Mouse (Mus musculus): ENCODE results near the gene Cxcl17. TPM values are rescaled to one million over a fixed set of nuclear protein-coding genes. Genes with fewer than 3 reads are reported as not detected.

Gene Cxcl17
- polyA plus RNA-seq, 1 experiment from 2014 or later: 0.59 TPM

- H3K4me1 ChIP-seq: peaks cover 22% of the 10 kb centered on the region; the same call in 1 of the 2 replicates
- H3K4me3 ChIP-seq: peak overlapping the region; percentile 38
- ATAC-seq (ENCODE audit: insufficient number of reproducible peaks, insufficient read depth, low FRiP score, low TSS enrichment): peak; percentile 71
- WGBS: 2% methylated on average over 41 of the region's 42 CpGs
- no peaks in the 10 kb centered on the region for H3K9me3 ChIP-seq
- peak overlapping the region; percentile 82 for H3K4me2 ChIP-seq (replicated peaks)
- peaks cover 8% of the 10 kb centered on the region; the same call in 1 of the 2 replicates for H3K27me3 ChIP-seq
- peak overlapping the region; percentile 60 for H3K9ac ChIP-seq
- H3K36me3 ChIP-seq: peaks cover 30% of the 10 kb centered on the region
- no peak overlapping the region for H3K27ac ChIP-seq
These were observed 32.9 kb downstream of the Cxcl17 start for GRCm38 (mm10) chr7:25379551-25380351.

- H3K27me3 ChIP-seq: peaks cover 8% of the 10 kb centered on the region; the same call in 1 of the 2 replicates
- no peak overlapping the region for H3K4me2 ChIP-seq (replicated peaks)
- H3K9ac ChIP-seq: no peak overlapping the region
- 81% methylated on average over 13 of the region's 13 CpGs for WGBS
- no peak for ATAC-seq (ENCODE audit: insufficient number of reproducible peaks, insufficient read depth, low FRiP score, low TSS enrichment)
- no peak overlapping the region for H3K4me3 ChIP-seq
- H3K4me1 ChIP-seq: peaks cover 22% of the 10 kb centered on the region; the same call in 1 of the 2 replicates
- H3K9me3 ChIP-seq: no peaks in the 10 kb centered on the region
- H3K27ac ChIP-seq: no peak overlapping the region
- peaks cover 17% of the 10 kb centered on the region for H3K36me3 ChIP-seq
These were observed 34.2 kb downstream of the Cxcl17 start for GRCm38 (mm10) chr7:25378181-25379100.

- peak overlapping the region; percentile 46 for H3K4me2 ChIP-seq (replicated peaks)
- H3K9me3 ChIP-seq: no peaks in the 10 kb centered on the region
- peak overlapping the region; percentile 29; the same call in 1 of the 2 replicates for H3K4me3 ChIP-seq
- ATAC-seq (ENCODE audit: insufficient number of reproducible peaks, insufficient read depth, low FRiP score, low TSS enrichment): no peak
- H3K9ac ChIP-seq: no peak overlapping the region
- no peak overlapping the region for H3K27ac ChIP-seq
- H3K36me3 ChIP-seq: peaks cover 7% of the 10 kb centered on the region; the same call in 1 of the 2 replicates
- peaks cover 8% of the 10 kb centered on the region; the same call in 1 of the 2 replicates for H3K27me3 ChIP-seq
- H3K4me1 ChIP-seq: peaks cover 22% of the 10 kb centered on the region; the same call in 1 of the 2 replicates
- 49% methylated on average over 8 of the region's 8 CpGs for WGBS
These were observed 35.5 kb downstream of the Cxcl17 start for GRCm38 (mm10) chr7:25377100-25377700.

- ATAC-seq (ENCODE audit: insufficient number of reproducible peaks, insufficient read depth, low FRiP score, low TSS enrichment): no peak
- H3K27me3 ChIP-seq: peaks cover 8% of the 10 kb centered on the region; the same call in 1 of the 2 replicates
- peaks cover 22% of the 10 kb centered on the region; the same call in 1 of the 2 replicates for H3K4me1 ChIP-seq
- H3K4me3 ChIP-seq: peak overlapping the region; percentile 29
- H3K4me2 ChIP-seq (replicated peaks): peak overlapping the region; percentile 46
- H3K27ac ChIP-seq: no peak overlapping the region
- H3K36me3 ChIP-seq: peaks cover under 1% of the 10 kb centered on the region; the same call in 1 of the 2 replicates
- no peaks in the 10 kb centered on the region for H3K9me3 ChIP-seq
- no peak overlapping the region for H3K9ac ChIP-seq
- 4% methylated on average over 17 of the region's 17 CpGs for WGBS
These were observed 36.1 kb downstream of the Cxcl17 start for GRCm38 (mm10) chr7:25376556-25376955.

- H3K36me3 ChIP-seq: no peaks in the 10 kb centered on the region
- peaks cover 16% of the 10 kb centered on the region for H3K4me1 ChIP-seq
- ATAC-seq (ENCODE audit: insufficient number of reproducible peaks, insufficient read depth, low FRiP score, low TSS enrichment): no peak
- no peak overlapping the region for H3K4me2 ChIP-seq (replicated peaks)
- no peaks in the 10 kb centered on the region for H3K9me3 ChIP-seq
- H3K4me3 ChIP-seq: no peak overlapping the region
- 92% methylated on average over 5 of the region's 5 CpGs for WGBS
- no peak overlapping the region for H3K9ac ChIP-seq
- H3K27ac ChIP-seq: no peak overlapping the region
- peaks cover 33% of the 10 kb centered on the region for H3K27me3 ChIP-seq
These were observed 40.2 kb downstream of the Cxcl17 start for GRCm38 (mm10) chr7:25372441-25372840.

- Histone ChIP-seq H3K4me2 (replicated peaks) (no peak within 1 kb of the TSS), H3K4me1 (peaks cover 28% of the 10 kb centered on the region), H3K4me3 (no peak within 1 kb of the TSS), H3K27me3 (peaks cover 51% of the 10 kb centered on the region), H3K27ac (no peak within 1 kb of the TSS), H3K36me3 (peaks cover 4% of the 10 kb centered on the region), H3K9ac (no peak within 1 kb of the TSS), H3K9me3 (no peaks in the 10 kb centered on the region)
- 45% methylated on average over 12 of the region's 12 CpGs for WGBS
- no peak for ATAC-seq (ENCODE audit: insufficient number of reproducible peaks, insufficient read depth, low FRiP score, low TSS enrichment)
These were observed 43.5 kb downstream of the Cxcl17 start, which contains the start of gene Cnfn for GRCm38 (mm10) chr7:25369058-25369749. TSS of gene Cnfn (minus strand) at chr7:25369724.

- Histone ChIP-seq H3K27me3 (peaks cover 51% of the 10 kb centered on the region), H3K4me3 (no peak overlapping the region), H3K27ac (no peak overlapping the region), H3K36me3 (peaks cover 13% of the 10 kb centered on the region), H3K4me1 (peaks cover 28% of the 10 kb centered on the region), H3K9me3 (no peaks in the 10 kb centered on the region), H3K4me2 (replicated peaks) (peak overlapping the region; percentile 27; the same call in 1 of the 2 replicates), H3K9ac (no peak overlapping the region)
- WGBS: 21% methylated on average over 12 of the region's 12 CpGs
- ATAC-seq (ENCODE audit: insufficient number of reproducible peaks, insufficient read depth, low FRiP score, low TSS enrichment): no peak
These were observed 44.4 kb downstream of the Cxcl17 start for GRCm38 (mm10) chr7:25368333-25368732.

GRCm38 (mm10) chr7:25367632-25368293 is 44.9 kb downstream of the Cxcl17 start:
- Histone ChIP-seq H3K36me3 (peaks cover 19% of the 10 kb centered on the region), H3K9me3 (no peaks in the 10 kb centered on the region), H3K4me3 (peak overlapping the region; percentile 10; the same call in 1 of the 2 replicates), H3K27ac (no peak overlapping the region), H3K9ac (no peak overlapping the region), H3K27me3 (peaks cover 51% of the 10 kb centered on the region), H3K4me2 (replicated peaks) (peak overlapping the region; percentile 27), H3K4me1 (peaks cover 28% of the 10 kb centered on the region)
- WGBS: 2% methylated on average over 33 of the region's 33 CpGs
- ATAC-seq (ENCODE audit: insufficient number of reproducible peaks, insufficient read depth, low FRiP score, low TSS enrichment): no peak

- no peaks in the 10 kb centered on the region for H3K9me3 ChIP-seq
- H3K4me1 ChIP-seq: peaks cover 28% of the 10 kb centered on the region
- H3K4me3 ChIP-seq: no peak overlapping the region
- no peak overlapping the region for H3K4me2 ChIP-seq (replicated peaks)
- no peak overlapping the region for H3K27ac ChIP-seq
- H3K27me3 ChIP-seq: peaks cover 51% of the 10 kb centered on the region
- H3K36me3 ChIP-seq: peaks cover 34% of the 10 kb centered on the region
- ATAC-seq (ENCODE audit: insufficient number of reproducible peaks, insufficient read depth, low FRiP score, low TSS enrichment): no peak; the same call in 1 of the 2 replicates
- H3K9ac ChIP-seq: 0 out of 2 replicates have a peak overlapping the region, but pooled peaks have one; percentile 24
- WGBS: 22% methylated on average over 13 of the region's 13 CpGs
These were observed 46.6 kb downstream of the Cxcl17 start for GRCm38 (mm10) chr7:25365937-25366625.

GRCm38 (mm10) chr7:25363632-25364031 is 49.1 kb downstream of the Cxcl17 start:
- Histone ChIP-seq H3K9me3 (no peaks in the 10 kb centered on the region), H3K27me3 (peaks cover 34% of the 10 kb centered on the region), H3K4me1 (peaks cover 28% of the 10 kb centered on the region), H3K27ac (no peak overlapping the region), H3K4me2 (replicated peaks) (no peak overlapping the region), H3K36me3 (peaks cover 58% of the 10 kb centered on the region), H3K4me3 (no peak overlapping the region), H3K9ac (no peak overlapping the region)
- ATAC-seq (ENCODE audit: insufficient number of reproducible peaks, insufficient read depth, low FRiP score, low TSS enrichment): no peak
- whole genome bisulfite sequencing: 93% methylated on average over 17 of the region's 17 CpGs

Data from embryonic facial prominence, embryonic 12.5 days (tissue).